Mouse (Mus musculus): ENCODE data around the gene Hist3h2ba. TPM values are rescaled to one million over a fixed set of nuclear protein-coding genes. Genes with fewer than 3 reads are reported as not detected.
"Not testable (repeated sequence)": the region's sequence is repeated elsewhere in the genome, so short reads cannot be mapped to it uniquely, and the experiment has no call there.

Hist3h2ba gene
- total RNA-seq, 1 experiment = 141 TPM

- Histone ChIP-seq H3K9me3 (ENCODE audit: control insufficient read depth, insufficient read depth, low read depth, low read length) (no peaks in the 10 kb centered on the region), H3K9ac (ENCODE audit: insufficient read depth, low read depth, low read length, poor library complexity, severe bottlenecking) (no peak overlapping the region), H3K36me3 (ENCODE audit: control insufficient read depth, insufficient read depth, low read length, poor library complexity, severe bottlenecking) (no peaks in the 10 kb centered on the region), H3K4me3 (ENCODE audit: insufficient read depth in 1 of 2, low read depth in 1 of 2, low read length in 2 of 2, poor library complexity in 1 of 2, severe bottlenecking in 1 of 2) (no peak overlapping the region), H3K4me1 (ENCODE audit: control insufficient read depth in 2 of 2, insufficient read depth in 2 of 2, low read length in 2 of 2, poor library complexity in 1 of 2) (peaks cover 0 to 3% of the 10 kb centered on the region in 2 experiments; a peak in 1 of 4 replicates), H3K27ac (ENCODE audit: insufficient read depth, low read depth, low read length, poor library complexity, severe bottlenecking) (no peak overlapping the region)
- TF ChIP-seq MAFK (IDR thresholded peaks at IDR 0.05; ENCODE audit: insufficient read depth, low read depth, low read length) (no peak), HCFC1 (IDR thresholded peaks at IDR 0.05; ENCODE audit: borderline replicate concordance, insufficient read depth, low read length) (no peak), CHD2 (IDR thresholded peaks at IDR 0.05; ENCODE audit: low read depth, low read length) (no peak), ZC3H11A (IDR thresholded peaks at IDR 0.05; ENCODE audit: borderline replicate concordance, low read depth, low read length) (no peak), ZNF384 (IDR thresholded peaks at IDR 0.05; ENCODE audit: low read depth, low read length) (no peak)
- no peak for DNase-seq (ENCODE audit: low read depth, low spot score)
- in situ Hi-C loops (cut with MboI; ENCODE audit: low sequenced_read_pairs in 2 of 2, unreplicated experiment in 2 of 2) = no loop called here
Measured at GRCm38 (mm10) chr11:58951210-58951609, 2.5 kb downstream of the Hist3h2ba start.

GRCm38 (mm10) chr11:58953351-58954169 lies 4.8 kb downstream of the Hist3h2ba start:
- no peak overlapping the region for H3K27ac ChIP-seq (ENCODE audit: insufficient read depth, low read depth, low read length, poor library complexity, severe bottlenecking)
- H3K4me3 ChIP-seq (ENCODE audit: insufficient read depth in 1 of 2, low read depth in 1 of 2, low read length in 2 of 2, poor library complexity in 1 of 2, severe bottlenecking in 1 of 2) = peak overlapping the region; percentile 64 to 65
- no peaks in the 10 kb centered on the region for H3K9me3 ChIP-seq (ENCODE audit: control insufficient read depth, insufficient read depth, low read depth, low read length)
- in situ Hi-C loops (cut with MboI; ENCODE audit: low sequenced_read_pairs in 2 of 2, unreplicated experiment in 2 of 2) = no loop called here
- H3K4me1 ChIP-seq (ENCODE audit: control insufficient read depth in 2 of 2, insufficient read depth in 2 of 2, low read length in 2 of 2, poor library complexity in 1 of 2) = peaks cover 0 to 3% of the 10 kb centered on the region in 2 experiments; a peak in 1 of 4 replicates
- peak overlapping the region; percentile 74 for H3K9ac ChIP-seq (ENCODE audit: insufficient read depth, low read depth, low read length, poor library complexity, severe bottlenecking)
- TF ChIP-seq ZNF384 (IDR thresholded peaks at IDR 0.05; ENCODE audit: low read depth, low read length) (no peak), ZC3H11A (IDR thresholded peaks at IDR 0.05; ENCODE audit: borderline replicate concordance, low read depth, low read length) (no peak), HCFC1 (IDR thresholded peaks at IDR 0.05; ENCODE audit: borderline replicate concordance, insufficient read depth, low read length) (no peak), CHD2 (IDR thresholded peaks at IDR 0.05; ENCODE audit: low read depth, low read length) (no peak), MAFK (IDR thresholded peaks at IDR 0.05; ENCODE audit: insufficient read depth, low read depth, low read length) (no peak)
- DNase-seq (ENCODE audit: low read depth, low spot score) = no peak
- peaks cover 5% of the 10 kb centered on the region; the same call in 1 of the 2 replicates for H3K36me3 ChIP-seq (ENCODE audit: control insufficient read depth, insufficient read depth, low read length, poor library complexity, severe bottlenecking)

GRCm38 (mm10) chr11:58954170-58954419 lies 5.4 kb downstream of the Hist3h2ba start:
- Histone ChIP-seq H3K4me3 (ENCODE audit: insufficient read depth in 1 of 2, low read depth in 1 of 2, low read length in 2 of 2, poor library complexity in 1 of 2, severe bottlenecking in 1 of 2) (peak overlapping the region; percentile 60 to 65), H3K9ac (ENCODE audit: insufficient read depth, low read depth, low read length, poor library complexity, severe bottlenecking) (peak overlapping the region; percentile 64)
- DNase-seq (ENCODE audit: low read depth, low spot score); H3K27ac ChIP-seq (ENCODE audit: insufficient read depth, low read depth, low read length, poor library complexity, severe bottlenecking); H3K9me3 ChIP-seq (ENCODE audit: control insufficient read depth, insufficient read depth, low read depth, low read length); H3K36me3 ChIP-seq (ENCODE audit: control insufficient read depth, insufficient read depth, low read length, poor library complexity, severe bottlenecking); H3K4me1 ChIP-seq (ENCODE audit: control insufficient read depth in 2 of 2, insufficient read depth in 2 of 2, low read length in 2 of 2, poor library complexity in 1 of 2); in situ Hi-C loops (cut with MboI; ENCODE audit: low sequenced_read_pairs in 2 of 2, unreplicated experiment in 2 of 2): not testable (repeated sequence)

- Histone ChIP-seq H3K9ac (ENCODE audit: insufficient read depth, low read depth, low read length, poor library complexity, severe bottlenecking) (peak within 1 kb of the TSS; percentile 94), H3K27ac (ENCODE audit: insufficient read depth, low read depth, low read length, poor library complexity, severe bottlenecking) (peak within 1 kb of the TSS; percentile 92), H3K4me3 (ENCODE audit: insufficient read depth in 1 of 2, low read depth in 1 of 2, low read length in 2 of 2, poor library complexity in 1 of 2, severe bottlenecking in 1 of 2) (peak within 1 kb of the TSS; percentile 65 to 94), H3K36me3 (ENCODE audit: control insufficient read depth, insufficient read depth, low read length, poor library complexity, severe bottlenecking) (peaks cover 5% of the 10 kb centered on the region; the same call in 1 of the 2 replicates), H3K9me3 (ENCODE audit: control insufficient read depth, insufficient read depth, low read depth, low read length) (no peaks in the 10 kb centered on the region), H3K4me1 (ENCODE audit: control insufficient read depth in 2 of 2, insufficient read depth in 2 of 2, low read length in 2 of 2, poor library complexity in 1 of 2) (peaks cover 0 to 3% of the 10 kb centered on the region in 2 experiments; a peak in 1 of 4 replicates)
- peak; percentile 95 for DNase-seq (ENCODE audit: low read depth, low spot score)
- in situ Hi-C loops (cut with MboI; ENCODE audit: low sequenced_read_pairs in 2 of 2, unreplicated experiment in 2 of 2) = no loop called here
- no peak for TF ChIP-seq ZC3H11A (IDR thresholded peaks at IDR 0.05; ENCODE audit: borderline replicate concordance, low read depth, low read length)
- no peak for TF ChIP-seq MAFK (IDR thresholded peaks at IDR 0.05; ENCODE audit: insufficient read depth, low read depth, low read length)
- TF ChIP-seq HCFC1 (IDR thresholded peaks at IDR 0.05; ENCODE audit: borderline replicate concordance, insufficient read depth, low read length) = peak; percentile 32; the same call in 1 of the 2 replicates
- peak; percentile 82 for TF ChIP-seq CHD2 (IDR thresholded peaks at IDR 0.05; ENCODE audit: low read depth, low read length)
- TF ChIP-seq ZNF384 (IDR thresholded peaks at IDR 0.05; ENCODE audit: low read depth, low read length) = no peak
Measured at GRCm38 (mm10) chr11:58954420-58955142, 5.9 kb downstream of the Hist3h2ba start, which contains the start of the genes Hist3h2a and Trim17. TSS of gene Hist3h2a (plus strand) at chr11:58954685. TSS of gene Trim17 (plus strand) at chr11:58954685.
